Mouse (Mus musculus) urinary bladder, adult 2 months (tissue): ENCODE data around the gene Ankrd65. TPM values are rescaled to one million over a fixed set of nuclear protein-coding genes. Genes with fewer than 3 reads are reported as not detected.

Experiments
- DNase-seq: peaks from one replicate; pipeline ENCODE4 v3.0.0; 2022; ENCODE audit warnings: low spot score
- polyA plus RNA-seq: library from polyadenylated mRNA; depleted of rRNA; stranded (reverse); fragments of >200 nt; gene quantifications from 2 replicates; pipeline ENCODE4 v1.2.3, GENCODE M21; 2012

The Ankrd65 gene
- polyA plus RNA-seq, 1 experiment: 0.81 TPM

DNA sequence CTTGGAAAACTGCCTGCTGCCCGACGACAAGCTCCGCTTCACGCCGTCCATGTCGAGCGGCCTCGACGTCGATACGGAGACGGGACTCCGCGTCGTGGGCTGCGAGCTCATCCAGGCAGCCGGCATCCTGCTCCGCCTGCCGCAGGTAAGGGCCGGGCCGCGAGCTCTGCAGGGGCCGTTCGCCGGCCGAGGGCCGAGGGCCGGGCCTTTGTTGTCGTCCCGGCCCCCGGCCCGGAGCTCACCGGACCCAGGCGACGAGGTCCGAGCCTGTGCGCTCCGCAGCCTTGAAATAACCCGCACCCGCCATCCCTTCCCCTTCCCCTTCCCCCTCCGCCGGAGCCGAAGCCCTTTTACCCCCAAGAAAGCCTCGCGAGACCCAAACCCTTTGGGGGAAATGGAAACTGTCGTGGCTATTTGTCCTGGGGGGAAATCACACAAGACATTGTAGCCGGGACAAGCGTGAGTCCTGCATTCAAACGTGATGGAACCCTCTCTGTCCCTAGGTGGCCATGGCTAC lies 22.5 kb downstream of the Ankrd65 start:
- no peak for DNase-seq

DNA sequence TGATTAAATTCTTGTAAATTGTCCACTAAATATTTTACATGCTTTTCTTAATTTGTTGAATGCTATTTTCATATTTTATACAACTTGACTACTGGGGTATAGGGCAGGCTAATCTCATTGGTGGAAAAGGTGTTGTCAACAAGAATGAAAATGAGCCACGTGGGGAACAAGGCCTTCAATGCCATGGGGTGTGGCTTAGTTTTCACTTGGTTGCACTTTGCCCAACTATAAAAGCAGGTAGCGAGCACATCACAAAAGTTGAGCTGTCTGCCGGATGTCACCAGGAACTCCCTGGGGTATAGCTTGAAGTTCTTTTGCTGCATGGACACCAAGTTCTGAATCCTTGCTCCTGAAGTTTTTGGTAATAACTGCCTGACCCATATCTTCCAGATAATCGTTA lies 27.3 kb downstream of the Ankrd65 start:
- no peak for DNase-seq

DNA sequence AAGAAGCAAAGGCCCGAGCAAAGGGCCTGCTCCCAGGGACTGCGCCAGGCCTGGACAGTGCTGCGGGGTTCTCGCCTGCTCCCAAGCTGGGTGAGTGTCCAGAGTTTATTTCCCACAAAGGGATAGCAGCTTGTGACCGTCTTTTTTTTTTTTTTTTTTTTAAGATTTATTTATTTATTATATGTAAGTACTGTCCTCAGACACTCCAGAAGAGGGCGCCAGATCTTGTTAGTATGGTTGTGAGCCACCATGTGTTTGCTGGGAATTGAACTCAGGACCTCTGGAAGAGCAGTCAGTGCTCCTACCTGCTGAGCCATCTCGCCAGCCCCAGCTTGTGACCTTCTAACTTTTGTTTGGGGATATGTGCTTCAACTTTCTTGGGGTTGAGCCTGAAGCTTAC lies 30.8 kb downstream of the Ankrd65 start:
- DNase-seq: no peak

DNA sequence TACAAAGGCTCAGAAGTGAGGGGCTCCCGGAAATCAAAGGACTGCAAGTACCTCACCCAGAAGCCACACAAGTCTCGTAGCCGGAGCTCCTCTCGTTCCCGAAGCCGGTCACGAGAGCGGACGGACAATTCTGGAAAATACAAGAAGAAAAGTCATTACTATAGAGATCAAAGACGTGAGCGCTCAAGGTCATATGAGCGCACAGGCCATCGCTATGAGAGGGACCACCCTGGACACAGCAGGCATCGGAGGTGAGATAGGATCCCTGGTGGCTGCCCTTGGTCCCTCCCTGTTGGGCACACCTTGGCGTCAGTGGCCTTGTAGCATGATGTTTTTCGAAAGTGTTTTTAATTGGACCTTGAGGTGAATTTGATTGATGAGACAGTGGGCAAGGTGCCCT lies 33.2 kb downstream of the Ankrd65 start:
- no peak for DNase-seq

DNA sequence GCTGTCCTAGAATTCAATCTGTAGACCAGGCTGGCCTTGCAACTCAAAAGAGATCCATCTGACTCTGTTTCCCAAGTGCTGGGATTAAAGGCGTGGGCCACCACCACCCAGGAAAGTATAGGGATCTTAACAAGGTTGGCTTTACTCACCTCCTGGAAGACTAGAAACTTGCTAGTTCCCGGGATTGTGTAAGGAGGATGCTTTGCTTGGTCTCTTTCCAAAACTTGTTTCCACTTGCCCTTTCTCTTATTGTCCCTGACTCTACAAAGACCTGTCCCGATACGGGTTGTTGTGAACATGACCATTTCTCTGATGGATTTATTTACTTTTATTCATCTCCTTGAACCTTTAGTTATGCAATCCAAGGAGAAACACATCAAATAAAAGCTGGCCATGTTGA lies 39.6 kb downstream of the Ankrd65 start:
- no peak for DNase-seq

DNA sequence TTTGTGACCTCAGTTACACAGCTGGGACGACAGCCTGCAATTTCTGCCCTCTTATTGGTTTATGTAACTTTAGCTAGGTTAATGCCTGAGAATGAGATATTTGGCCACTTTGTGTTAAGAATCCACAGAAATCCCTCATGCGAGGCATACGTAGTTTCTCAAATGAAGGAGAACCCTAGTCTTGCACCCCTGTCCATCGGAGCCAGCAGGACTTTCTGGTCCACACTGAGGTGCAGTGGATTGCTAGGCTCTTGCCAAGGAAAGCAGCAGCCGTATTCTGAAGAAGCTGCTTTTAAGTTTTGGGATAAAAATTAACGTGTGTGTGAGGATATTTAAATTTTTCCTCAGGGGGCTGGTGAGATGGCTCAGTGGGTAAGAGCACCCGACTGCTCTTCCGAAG lies 40.4 kb downstream of the Ankrd65 start:
- DNase-seq: no peak

DNA sequence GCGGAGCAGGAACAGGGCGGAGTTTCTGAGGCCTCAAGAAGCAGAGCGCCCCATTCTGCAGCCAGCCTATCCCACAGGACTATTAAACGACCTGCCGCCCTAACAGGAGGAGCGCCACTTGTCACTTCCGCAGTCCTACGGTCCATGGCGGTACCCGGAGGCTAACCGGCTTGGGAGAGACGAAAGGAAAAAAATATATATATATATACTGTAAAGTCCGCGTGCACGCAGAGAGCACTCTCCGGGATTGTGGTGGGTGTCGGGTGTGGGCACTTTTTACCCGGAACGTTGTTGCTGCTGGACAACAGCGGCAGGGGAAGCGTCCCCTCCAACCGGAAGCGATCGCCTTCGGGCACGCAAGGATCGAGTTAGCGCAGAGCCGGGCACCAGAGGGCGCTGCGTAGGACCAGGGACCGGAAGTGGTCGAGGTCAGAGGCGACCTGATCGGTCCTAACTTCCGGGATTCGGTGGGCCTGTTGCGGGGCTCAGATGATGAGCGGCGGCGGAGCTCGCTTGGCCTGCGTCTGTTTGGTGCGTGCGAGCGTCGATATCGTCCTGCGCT lies 41.0 kb downstream of the Ankrd65 start, which contains the start of gene Aurkaip1:
TSS of gene Aurkaip1 (plus strand) at position 68 of the 562 bp plus-strand sequence.
- DNase-seq: peak; percentile 91

DNA sequence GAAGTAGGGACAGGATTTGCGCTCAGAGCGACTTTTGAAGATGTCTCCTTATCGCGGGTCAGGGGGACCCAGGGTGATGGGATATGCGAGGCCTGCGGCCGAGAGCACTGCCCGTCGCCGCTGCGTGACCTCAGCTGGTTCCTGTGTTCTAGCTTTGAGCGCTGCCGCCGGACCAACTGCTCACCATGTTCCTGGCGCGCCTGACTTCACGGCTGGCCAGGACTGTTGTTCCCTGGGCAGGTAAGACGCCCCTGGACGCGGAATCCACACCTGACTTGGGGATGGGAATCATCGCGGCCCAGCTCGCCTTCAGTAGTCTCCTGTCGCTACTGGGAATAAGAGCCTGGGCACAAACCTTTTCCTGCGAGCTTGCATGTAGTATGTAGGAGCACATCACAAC lies 41.6 kb downstream of the Ankrd65 start:
- DNase-seq: no peak

DNA sequence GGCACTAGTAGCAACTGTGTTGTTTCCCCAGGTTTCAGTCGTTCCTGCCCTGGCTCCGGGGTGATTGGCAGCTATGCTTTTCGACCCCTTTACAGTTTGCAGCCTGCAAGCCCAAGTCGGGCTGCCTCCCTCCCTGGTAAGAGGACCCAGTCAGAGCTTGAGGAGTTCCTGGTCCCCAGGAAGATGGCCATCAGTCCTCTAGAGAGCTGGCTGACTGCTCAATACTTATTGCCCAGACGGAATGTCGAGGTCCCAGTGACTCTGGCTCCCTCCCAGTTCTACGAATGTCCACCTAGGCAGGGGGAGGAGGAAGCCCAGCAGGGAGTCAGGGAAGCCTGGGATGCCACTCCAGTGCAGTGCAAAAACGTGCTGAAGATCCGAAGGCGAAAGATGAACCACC lies 42.1 kb downstream of the Ankrd65 start:
- DNase-seq: no peak

DNA sequence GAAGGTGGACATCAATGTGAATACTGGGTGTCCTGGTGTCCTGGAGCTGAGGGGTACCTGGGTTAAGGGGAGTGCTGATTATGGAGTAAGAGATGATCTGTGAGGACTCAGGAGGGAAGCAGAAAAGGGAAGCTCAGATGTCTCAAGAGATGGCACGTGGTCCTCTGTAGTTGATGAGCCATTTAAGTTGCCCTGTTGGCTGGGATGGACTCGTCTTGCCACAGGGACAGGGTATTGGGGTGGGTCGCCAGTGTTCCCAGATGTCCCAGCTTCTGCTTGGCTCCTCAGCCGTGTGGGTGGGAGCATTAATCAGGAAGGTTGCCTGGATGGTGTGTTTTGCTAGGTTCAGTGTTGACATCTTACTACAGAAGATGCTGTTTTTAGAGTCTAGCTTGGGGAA lies 43.0 kb downstream of the Ankrd65 start:
- no peak for DNase-seq

DNA sequence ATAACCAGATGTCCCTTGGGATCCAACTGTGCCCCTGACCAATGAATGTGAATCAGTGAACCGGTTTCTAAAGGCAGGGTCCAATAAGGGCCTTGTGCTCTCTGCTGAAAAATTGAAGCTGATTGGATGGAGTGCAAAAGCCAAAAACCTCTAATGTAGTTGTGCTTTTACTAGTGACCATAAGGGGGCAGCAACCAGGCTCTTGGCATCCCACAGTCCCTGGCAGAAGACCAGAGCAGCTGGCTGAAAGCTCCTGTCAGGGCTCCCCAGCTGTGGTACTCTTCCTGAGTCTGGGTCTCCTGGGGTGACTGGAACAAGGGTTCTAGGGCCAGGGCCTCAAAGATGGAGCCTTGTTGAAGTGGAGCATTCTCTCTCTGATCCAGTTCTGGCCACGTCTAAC lies 43.6 kb downstream of the Ankrd65 start:
- DNase-seq: no peak

DNA sequence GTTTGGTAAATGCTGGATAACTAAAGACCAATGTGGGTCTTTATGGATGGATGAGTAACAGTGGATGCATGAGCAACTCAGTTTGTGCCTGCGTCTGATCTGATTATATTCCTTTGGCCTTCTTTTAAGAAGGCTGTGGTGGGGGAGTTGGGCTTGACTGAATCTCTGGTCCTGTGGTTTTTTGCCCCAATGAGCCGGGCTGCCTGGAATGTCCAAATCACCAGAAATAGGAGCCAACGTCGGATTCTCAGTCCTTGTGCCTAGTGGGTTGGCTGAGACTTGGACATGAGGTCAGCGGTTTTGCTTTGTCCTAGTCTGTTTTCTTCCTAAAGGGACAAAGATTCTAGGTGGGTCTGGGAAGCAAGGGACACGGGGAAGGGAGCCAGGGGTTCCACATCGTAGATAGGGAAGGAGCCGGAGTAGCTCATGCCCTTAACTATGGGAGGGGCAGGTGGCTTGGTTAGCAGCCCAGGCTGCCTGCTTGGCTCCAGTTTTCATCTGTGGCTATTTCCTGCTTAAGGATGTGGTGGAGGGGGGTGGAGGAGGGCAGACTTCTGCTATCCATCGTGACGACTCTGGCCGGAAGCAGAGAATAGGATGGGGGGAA lies 47.3 kb downstream of the Ankrd65 start:
- no peak for DNase-seq

DNA sequence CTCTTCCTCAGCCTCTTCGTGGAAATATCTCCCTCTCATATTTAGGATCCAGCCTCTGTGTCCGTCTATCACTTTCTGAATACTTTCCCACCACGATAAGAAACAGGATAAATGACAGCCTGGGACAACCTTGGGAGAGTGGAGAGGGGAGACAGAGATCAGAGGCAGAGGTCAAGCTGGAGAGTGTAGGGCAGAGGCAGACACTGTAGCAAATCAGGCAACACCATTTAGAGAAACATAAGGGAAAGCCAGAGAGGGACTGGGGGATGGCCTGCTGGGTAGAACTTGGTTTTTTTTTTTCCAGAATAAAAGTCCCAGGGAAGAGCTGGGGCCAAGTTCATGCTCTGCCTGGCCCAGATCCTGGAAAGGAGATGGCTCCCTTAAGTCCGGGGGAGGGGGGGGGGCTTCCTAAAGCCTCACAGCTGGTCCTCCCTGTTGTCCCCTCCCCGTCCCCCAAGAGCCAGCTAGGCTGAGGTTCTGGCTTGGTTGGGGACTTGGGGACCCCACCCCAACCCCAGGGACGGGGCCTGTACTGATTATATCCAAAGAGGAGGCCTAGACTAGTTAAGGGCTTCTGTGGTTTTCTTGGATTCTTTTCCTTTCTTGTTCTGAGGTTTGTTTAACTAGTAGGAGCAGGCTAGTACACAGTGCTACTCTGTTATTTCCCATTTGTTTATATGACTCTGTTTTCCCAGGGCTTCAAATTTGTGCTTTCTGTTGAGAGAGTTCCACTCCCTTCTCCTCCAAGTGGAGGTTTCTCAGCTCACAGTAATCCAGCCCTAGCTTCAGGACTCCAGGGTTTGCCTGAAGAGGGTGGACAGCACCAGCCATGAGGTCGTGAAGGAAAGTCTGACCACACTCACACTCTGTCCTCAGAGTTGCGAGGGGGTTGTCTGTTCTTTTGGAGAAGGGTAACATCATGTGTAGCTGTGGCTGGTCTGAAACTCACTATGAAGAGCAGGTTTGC lies 48.2 kb downstream of the Ankrd65 start:
- DNase-seq: no peak

DNA sequence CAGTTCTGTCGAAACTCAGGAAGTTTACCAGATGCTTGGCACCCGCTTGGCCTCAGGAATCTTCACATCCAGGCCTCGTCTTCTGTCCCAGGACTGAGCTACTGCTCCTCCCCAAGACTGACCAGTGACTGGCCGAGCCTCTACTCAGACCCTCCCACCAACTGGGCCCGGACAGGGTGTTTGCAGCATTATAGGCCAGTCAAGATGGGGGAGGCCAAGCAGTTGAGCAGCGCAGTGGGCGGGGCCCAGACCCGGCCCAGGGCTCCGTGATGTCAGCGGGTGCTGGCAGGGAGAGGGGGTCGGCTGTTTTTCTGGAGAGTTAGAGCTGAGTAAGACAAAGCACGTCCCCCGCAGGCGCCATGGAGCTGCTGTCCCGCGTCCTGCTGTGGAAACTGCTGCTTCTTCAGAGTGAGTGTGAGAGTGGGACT lies 49.3 kb downstream of the Ankrd65 start, which contains the start of gene Mxra8:
TSS of gene Mxra8 (plus strand) at position 198 of the 428 bp plus-strand sequence.
- DNase-seq: peak; percentile 56

DNA sequence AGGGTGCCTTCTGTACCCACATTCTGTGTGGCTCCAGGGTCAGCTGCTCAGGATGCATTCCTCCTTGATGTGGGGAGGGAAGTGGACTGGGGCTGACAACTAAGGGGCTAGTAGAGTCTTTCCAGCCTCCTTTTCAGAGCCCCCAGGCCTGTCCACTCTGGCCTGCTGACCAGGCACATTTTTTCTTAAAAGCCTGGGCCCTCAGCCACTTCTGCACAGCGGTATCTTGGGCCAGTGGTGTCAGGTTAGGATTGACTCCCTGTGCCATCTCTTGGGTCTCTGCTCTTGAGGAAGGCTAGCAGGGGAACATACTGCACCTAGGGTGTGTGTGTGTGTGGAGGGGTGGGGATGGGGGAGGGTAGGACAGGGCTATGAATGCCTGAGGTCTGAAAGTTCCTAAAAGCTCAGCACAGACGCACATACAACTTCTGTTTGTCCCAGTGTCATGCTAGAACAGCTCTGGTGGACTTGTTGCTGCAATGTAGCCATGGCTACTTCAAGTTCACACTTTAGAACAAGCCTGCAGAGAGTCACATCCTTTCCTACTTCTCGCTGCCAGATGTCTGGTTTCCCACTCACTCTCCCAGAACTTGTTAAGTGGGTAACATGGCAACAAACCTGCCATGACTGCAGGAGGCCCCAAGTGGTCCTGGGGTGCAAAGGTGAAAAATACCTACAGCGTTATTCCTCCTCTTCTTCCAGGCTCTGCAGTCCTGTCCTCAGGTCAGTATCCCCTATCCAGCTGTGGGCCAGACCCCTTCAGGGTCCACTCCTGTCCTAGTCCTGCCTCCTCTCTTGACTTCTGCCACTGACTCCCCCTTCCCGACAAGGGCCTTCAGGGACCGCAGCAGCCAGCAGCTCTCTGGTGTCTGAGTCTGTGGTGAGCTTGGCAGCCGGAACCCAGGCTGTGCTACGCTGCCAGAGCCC lies 50.1 kb downstream of the Ankrd65 start:
- peak; percentile 17 for DNase-seq

DNA sequence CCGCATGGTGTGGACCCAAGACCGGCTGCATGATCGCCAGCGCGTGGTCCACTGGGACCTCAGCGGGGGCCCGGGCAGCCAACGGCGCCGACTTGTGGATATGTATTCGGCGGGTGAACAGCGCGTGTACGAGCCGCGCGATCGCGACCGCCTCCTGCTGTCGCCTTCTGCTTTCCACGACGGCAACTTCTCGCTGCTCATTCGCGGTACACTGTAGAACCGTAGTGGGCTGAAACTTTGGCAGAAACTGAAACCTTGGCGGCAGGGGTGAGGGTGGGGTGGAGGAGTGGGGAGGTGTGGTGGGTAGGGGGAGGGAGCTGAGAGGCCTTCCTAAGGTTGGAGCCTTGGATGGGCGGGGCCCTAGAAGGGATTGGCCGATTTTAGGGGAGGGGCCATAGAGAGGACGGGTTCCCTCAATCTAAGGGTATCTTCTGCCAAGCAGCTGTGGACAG lies 50.8 kb downstream of the Ankrd65 start:
- DNase-seq: peak; percentile 46

DNA sequence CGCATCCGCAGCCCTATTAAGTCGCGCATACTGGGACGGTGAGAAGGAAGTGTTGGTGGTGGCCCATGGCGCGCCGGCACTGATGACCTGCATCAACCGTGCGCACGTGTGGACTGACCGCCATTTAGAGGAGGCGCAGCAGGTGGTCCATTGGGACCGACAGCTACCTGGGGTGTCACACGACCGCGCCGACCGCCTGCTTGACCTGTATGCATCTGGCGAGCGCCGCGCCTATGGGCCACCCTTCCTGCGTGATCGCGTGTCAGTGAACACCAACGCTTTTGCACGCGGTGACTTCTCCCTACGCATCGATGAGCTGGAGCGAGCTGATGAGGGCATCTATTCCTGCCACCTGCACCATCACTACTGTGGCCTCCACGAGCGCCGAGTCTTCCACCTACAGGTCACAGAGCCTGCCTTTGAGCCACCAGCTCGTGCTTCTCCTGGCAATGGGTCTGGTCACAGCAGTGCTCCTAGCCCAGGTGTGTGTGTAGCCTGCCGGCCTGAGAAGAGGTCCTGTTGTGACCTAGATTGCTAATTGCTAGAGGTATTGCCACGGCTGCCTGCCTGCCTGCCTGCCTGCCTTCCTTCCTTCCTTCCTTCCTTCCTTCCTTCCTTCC lies 51.5 kb downstream of the Ankrd65 start:
- peak; percentile 22 for DNase-seq

DNA sequence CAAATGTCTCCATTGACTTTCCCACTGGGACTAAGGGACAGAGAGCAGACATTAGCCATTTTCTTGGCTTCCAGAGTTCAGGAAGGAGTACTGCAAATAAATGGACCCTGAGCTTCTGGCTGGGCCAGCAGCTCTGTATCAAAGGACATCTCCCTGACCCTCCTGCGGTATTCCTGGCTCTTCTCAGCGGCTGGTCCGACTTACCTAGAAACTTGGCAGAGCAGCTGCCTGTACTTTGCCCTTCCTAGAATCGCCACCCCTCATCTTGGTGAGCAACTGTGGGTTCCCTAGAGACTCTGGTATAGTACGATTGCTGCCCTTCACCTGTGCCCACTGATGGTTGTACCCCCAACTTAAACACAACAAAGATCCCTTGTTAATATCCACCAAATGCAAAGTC lies 53.0 kb downstream of the Ankrd65 start:
- DNase-seq: no peak

DNA sequence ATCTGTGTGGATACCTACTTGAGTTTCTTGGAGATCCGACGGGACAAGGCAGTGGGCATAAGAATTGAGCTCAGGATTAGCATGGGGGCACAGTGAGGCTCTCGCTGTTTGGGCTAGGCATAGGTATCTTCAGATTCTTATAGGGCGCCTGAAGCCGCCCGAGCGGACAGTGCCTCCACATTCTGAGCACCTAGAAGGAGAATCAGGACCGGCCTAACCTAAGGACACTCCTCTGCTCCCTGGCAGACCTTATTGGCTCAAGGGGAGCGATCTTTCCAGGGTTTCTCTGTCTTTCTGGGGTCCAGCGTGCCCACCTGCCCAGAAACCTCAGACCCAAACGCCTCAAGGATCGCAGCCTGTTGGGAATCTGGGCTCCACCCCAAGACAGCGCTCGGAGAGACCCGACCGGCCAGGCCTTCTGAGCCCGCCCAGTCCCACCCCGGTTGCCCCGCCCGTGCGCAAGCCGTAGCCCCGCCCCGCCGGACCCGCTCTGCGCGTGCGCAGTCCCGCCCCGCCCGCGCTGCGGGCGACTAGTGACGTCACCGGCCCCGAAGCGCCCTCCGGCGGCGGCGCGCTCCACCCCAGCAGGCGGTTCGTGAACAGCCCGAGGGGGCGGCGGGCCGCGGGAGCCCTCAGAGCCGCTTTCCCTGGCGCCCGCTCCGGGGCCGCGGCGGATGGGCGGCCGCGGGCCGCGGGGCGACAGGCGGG lies 56.8 kb downstream of the Ankrd65 start, which contains the start of gene Dvl1:
TSS of gene Dvl1 (plus strand) at position 532 of the 708 bp plus-strand sequence.
- DNase-seq: peak; percentile 97
